In the genomic region with DNA sequence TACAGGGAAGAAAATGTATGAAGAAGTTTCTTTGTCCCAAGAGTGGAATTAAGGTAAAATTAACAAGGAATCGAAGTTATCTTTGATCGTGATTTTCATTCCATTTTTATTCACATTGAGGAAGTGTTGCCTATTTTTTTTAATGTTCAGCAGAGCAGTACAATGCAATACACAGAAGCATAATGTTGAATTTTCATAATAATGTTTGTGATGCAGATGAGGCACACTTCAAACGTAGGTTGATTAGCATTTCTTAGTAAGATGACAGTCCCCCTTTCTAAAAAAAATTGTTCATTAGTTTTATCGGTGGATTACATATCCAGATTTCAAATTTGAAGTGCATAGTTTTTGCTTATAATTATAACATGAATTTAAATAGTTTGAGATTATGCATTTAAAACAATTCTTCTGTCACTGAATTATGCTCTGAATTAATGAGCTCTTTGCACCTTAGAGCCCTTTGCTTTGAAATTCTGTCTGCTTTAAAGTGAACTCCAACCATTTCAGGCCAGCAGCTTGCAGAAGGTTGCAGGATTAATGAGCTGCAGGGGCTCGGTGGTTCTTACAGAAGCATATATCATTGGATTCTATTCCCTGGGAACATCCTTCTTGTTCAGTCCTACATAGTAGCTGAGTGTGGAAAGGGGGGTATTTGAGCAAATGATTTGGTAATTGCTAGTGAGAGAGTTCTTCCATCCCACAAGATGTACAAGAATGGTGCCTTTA, we compare ENCODE assay signal across 25 mouse cellular contexts.
DNase-seq lines count a peak whose midpoint lies in the region; ATAC-seq lines count a peak whose summit lies in the region.
"Had no signal": no experiment of that assay in that cellular context is flagged by ENCODE, and none has a peak within 500 bp of the region (broad histone marks: within the 10 kb centered on the region; RNA-seq: fewer than 3 reads in every experiment).

No protein-coding gene starts in this region.

- no peaks in the 10 kb centered on the region for H3K27me3 ChIP-seq in kidney, embryonic 16.5 days (ENCODE audit: insufficient read depth, low read length)
- H3K27me3 ChIP-seq in forebrain, embryonic 13.5 days = no peaks in the 10 kb centered on the region
- no peaks in the 10 kb centered on the region for H3K27me3 ChIP-seq in midbrain, embryonic 13.5 days
- H3K27me3 ChIP-seq: embryonic facial prominence, embryonic 13.5 days; liver, embryonic 15.5 days; lung, embryonic 15.5 days; megakaryocyte, embryonic 14.5 days; neural tube, embryonic 15.5 days had no signal

- H3K4me2 ChIP-seq in kidney, embryonic 16.5 days (replicated peaks; ENCODE audit: low read depth, low read length) = no peak overlapping the region
- H3K4me2 ChIP-seq in forebrain, embryonic 13.5 days = no peak overlapping the region
- H3K4me2 ChIP-seq in midbrain, embryonic 13.5 days (replicated peaks) = no peak overlapping the region
- H3K4me2 ChIP-seq: embryonic facial prominence, embryonic 13.5 days; liver, embryonic 15.5 days; lung, embryonic 15.5 days; neural tube, embryonic 15.5 days had no signal

- no peaks in the 10 kb centered on the region for H3K9me3 ChIP-seq in kidney, embryonic 16.5 days (ENCODE audit: low read length)
- no peaks in the 10 kb centered on the region for H3K9me3 ChIP-seq in forebrain, embryonic 13.5 days (replicated peaks)
- no peaks in the 10 kb centered on the region for H3K9me3 ChIP-seq in midbrain, embryonic 13.5 days
- H3K9me3 ChIP-seq: embryonic facial prominence, embryonic 13.5 days; heart, embryonic 10.5 days; limb, embryonic 10.5 days; liver, embryonic 15.5 days; lung, embryonic 15.5 days; megakaryocyte, embryonic 14.5 days; neural tube, embryonic 15.5 days had no signal

- ATAC-seq in kidney, embryonic 16.5 days (ENCODE audit: low FRiP score, low TSS enrichment) = peak; percentile 46; the same call in 1 of the 2 replicates
- ATAC-seq in forebrain, embryonic 13.5 days = peak; percentile 53; the same call in 1 of the 2 replicates
- ATAC-seq in midbrain, embryonic 13.5 days = peak; percentile 79
- no peak for ATAC-seq in CD4-positive, CD25-positive, alpha-beta regulatory T cell, adult 4 months

- H3K27ac ChIP-seq in kidney, embryonic 16.5 days (ENCODE audit: low read length) = no peak overlapping the region
- H3K27ac ChIP-seq in forebrain, embryonic 13.5 days = no peak overlapping the region; the same call in 1 of the 2 replicates
- H3K27ac ChIP-seq in midbrain, embryonic 13.5 days = no peak overlapping the region; the same call in 1 of the 2 replicates
- H3K27ac ChIP-seq: embryonic facial prominence, embryonic 13.5 days; heart, embryonic 10.5 days; limb, embryonic 10.5 days; liver, embryonic 15.5 days; lung, embryonic 15.5 days; neural tube, embryonic 15.5 days; stomach, postnatal 0 days had no signal

- WGBS in kidney, embryonic 16.5 days = 56% methylated on average over 5 of the region's 5 CpGs
- WGBS in forebrain, embryonic 13.5 days = 33% methylated on average over 5 of the region's 5 CpGs
- WGBS in midbrain, embryonic 13.5 days = 46% methylated on average over 5 of the region's 5 CpGs

- DNase-seq in embryo, embryonic 10 days (ENCODE audit: low spot score) = peak; percentile 18
- no peak for DNase-seq in embryo, embryonic 11 days
- DNase-seq in kidney, postnatal 25 days = no peak
- DNase-seq in right cerebral cortex, postnatal 14 days = no peak
- DNase-seq: adrenal gland, postnatal 10 days; cerebellum, adult 9-10 months; kidney, adult 11 months; kidney, postnatal 10 days; liver; lung, postnatal 36 days; right cerebral cortex, adult 18-20 months had no signal

- no peak overlapping the region for H3K4me3 ChIP-seq in kidney, embryonic 16.5 days (ENCODE audit: low read length)
- no peak overlapping the region for H3K4me3 ChIP-seq in forebrain, embryonic 13.5 days
- H3K4me3 ChIP-seq in midbrain, embryonic 13.5 days (replicated peaks) = no peak overlapping the region
- H3K4me3 ChIP-seq: embryonic facial prominence, embryonic 13.5 days; erythroblast, embryonic 14.5 days; heart, embryonic 10.5 days; limb, embryonic 10.5 days; liver, embryonic 15.5 days; lung, embryonic 15.5 days; megakaryocyte, embryonic 14.5 days; myocyte; neural tube, embryonic 15.5 days had no signal

- H3K36me3 ChIP-seq in kidney, embryonic 16.5 days (ENCODE audit: insufficient read depth, low read length) = no peaks in the 10 kb centered on the region
- H3K36me3 ChIP-seq in forebrain, embryonic 13.5 days (ENCODE audit: poor library complexity, severe bottlenecking) = no peaks in the 10 kb centered on the region
- H3K36me3 ChIP-seq in midbrain, embryonic 13.5 days = no peaks in the 10 kb centered on the region
- H3K36me3 ChIP-seq: embryonic facial prominence, embryonic 13.5 days; heart, embryonic 10.5 days; limb, embryonic 10.5 days; liver, embryonic 15.5 days; lung, embryonic 15.5 days; neural tube, embryonic 15.5 days had no signal

- H3K9ac ChIP-seq in kidney, embryonic 16.5 days (replicated peaks; ENCODE audit: low read length) = no peak overlapping the region
- H3K9ac ChIP-seq in forebrain, embryonic 13.5 days = no peak overlapping the region
- H3K9ac ChIP-seq in midbrain, embryonic 13.5 days (replicated peaks) = no peak overlapping the region
- H3K9ac ChIP-seq: embryonic facial prominence, embryonic 13.5 days; liver, embryonic 15.5 days; lung, embryonic 15.5 days; neural tube, embryonic 15.5 days had no signal

- H3K4me1 ChIP-seq in kidney, embryonic 16.5 days (ENCODE audit: insufficient read depth, low read length) = no peaks in the 10 kb centered on the region
- peaks cover 5% of the 10 kb centered on the region for H3K4me1 ChIP-seq in forebrain, embryonic 13.5 days
- peaks cover 4% of the 10 kb centered on the region; the same call in 1 of the 2 replicates for H3K4me1 ChIP-seq in midbrain, embryonic 13.5 days (replicated peaks)
- H3K4me1 ChIP-seq: embryonic facial prominence, embryonic 13.5 days; heart, embryonic 10.5 days; limb, embryonic 10.5 days; liver, embryonic 15.5 days; lung, embryonic 15.5 days; megakaryocyte, embryonic 14.5 days had no signal
